Mouse (Mus musculus) layer of hippocampus, adult 8-10 months (tissue): ENCODE data around the gene Tmem63a. TPM values are rescaled to one million over a fixed set of nuclear protein-coding genes. Genes with fewer than 3 reads are reported as not detected.

Experiments
- DNase-seq, 2 experiments: peaks; one replicate each; pipeline ENCODE4 v3.0.0; 2022; ENCODE audit warnings: low spot score in 2 of 2
- total RNA-seq, 4 experiments: library from RNA; stranded (reverse); gene quantifications; 2 replicates each; pipeline ENCODE4 v1.2.4; 2022

The Tmem63a gene
- total RNA-seq, 4 experiments from 2014 or later, result 25.6 to 39.3 (median 29.1) TPM

DNA sequence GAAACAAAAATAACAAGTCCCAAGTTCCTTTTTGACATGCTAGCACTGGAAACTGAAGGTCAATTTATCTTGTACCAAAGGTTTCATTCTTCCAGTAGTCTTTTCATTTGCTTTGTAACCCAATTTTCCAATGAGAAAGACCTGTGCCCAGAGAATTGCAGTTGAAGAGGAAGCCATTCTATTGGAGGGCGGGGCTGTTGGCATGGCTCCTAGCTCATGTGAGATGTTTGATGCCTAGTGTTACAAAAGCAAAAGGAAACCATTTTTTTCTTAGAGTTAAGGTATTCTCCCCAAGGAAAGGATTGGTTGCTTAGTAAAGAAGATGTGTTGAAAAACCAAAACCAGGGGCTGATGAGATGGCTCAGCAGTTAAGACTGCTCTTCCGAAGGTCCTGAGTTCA lies 66.1 kb downstream of the Tmem63a start:
- no peak for DNase-seq

DNA sequence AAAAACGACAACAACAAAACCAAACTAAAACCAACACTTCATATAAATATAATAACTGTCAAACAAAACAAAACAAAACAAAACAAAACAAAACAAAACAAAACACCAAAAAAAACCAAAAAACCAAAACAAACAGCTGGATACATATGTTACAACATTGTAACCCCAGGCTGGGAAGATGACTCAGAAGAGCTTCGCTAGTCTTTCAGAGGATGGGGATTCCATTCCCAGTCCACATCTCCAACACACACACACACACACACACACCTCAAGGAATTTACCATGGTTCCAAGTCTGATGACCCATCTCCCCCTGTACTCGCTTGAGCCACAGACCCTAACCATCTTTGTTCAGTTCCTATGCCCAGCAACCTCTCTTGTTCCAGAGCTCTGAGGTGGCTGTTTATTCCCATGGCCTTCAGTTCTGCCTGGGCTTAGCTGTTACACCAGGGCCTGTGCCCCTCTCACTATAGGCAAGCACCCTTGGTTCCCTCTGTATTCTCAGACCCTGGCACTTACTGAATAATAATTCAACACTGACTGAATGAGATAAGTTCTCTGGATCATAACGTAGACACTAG lies 67.0 kb downstream of the Tmem63a start:
- DNase-seq, result no peak

DNA sequence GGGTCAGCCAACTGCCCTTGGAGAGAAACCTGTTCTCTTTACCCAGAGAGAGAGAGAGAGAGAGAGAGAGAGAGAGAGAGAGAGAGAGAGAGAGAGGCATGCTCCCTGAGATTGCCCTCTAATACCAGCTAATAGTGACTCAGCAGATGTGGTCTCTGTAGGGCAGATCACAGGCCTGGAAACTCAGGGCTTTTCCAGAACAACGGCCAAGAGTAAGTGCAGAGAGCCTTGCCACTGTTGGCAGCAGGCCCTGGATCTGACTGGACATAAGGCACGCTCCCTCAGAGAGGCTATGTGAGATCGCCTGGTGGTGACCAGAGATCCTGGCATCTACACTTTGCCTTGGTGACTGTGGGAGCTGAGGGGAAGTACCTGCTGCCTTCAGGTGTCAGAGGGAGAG lies 67.6 kb downstream of the Tmem63a start:
- DNase-seq, result no peak

DNA sequence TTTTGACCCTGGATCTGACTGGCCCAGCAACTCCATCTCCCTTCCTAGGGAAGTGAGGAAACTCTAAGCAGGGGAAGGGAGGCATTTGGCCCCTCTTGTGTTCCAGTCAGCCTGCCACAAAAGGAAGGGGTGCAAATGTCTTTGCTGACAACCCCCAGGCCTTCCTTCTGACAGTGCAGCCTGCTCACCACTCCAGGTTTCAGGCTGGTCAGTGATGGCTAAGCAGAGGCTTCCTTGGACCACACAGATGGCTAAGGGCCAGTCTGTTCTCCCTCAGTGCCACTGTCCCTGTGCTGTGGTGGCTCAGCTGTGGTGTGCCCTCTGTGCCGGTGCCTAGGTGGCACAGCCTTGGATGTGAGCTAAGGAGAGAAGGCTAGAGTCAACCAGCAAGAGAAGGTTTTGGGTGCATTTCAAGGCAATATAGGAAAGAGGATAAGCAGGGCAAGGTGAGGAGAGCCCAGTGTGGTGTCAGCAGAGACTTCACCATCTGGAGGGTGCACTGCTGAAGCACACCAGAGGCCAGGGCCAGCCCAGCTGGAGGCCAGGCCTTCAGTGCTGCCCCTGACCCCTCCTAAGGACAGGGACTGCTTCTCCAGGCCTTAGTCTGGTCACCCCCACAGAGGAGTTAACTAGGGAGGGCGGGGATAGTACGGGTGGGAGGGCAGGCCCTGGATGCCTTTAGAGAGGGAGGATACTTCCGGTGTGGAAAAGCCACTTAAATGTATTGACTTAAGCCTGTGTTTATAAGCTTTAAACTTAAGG lies 68.2 kb downstream of the Tmem63a start:
- DNase-seq, result no peak

DNA sequence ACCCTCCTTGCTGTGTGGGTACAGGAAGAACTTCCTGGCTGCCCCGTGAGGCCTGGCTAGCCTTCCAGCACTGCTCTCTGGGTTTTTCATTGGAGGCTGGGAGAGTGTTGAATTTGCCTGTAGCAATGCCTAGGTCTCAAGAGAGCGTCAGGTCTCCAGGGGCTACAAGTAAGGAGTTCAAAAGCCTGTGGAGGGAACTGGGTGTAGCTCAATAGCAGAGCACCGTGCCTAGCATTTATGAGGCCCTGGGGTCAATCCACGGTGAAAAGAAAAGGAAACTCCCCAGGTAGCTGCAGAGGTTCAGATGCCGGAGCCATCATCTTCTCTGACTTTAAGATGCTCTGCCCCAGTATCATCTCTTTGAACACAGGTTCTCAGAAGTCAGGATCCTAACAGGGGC lies 69.5 kb downstream of the Tmem63a start:
- no peak for DNase-seq

DNA sequence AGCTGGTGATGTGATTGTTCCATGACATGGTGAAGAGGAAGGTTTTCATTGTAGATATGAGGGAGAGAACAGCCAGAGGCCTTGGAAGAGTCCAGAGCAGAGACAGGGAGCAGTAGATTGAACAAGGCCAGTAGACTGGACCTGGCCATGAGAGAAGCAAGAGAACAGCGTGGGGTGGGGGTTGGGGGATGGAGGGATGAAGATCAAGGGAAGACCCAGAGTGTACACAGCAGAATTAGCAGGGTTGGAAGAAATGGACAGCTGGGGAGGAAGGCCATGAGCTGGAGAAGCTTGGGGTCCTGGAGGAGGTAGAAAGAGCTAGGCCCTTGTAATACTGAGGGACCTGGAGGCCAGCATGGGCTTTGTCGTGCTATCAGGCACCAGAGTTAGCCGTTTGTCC lies 70.3 kb downstream of the Tmem63a start:
- no peak for DNase-seq

DNA sequence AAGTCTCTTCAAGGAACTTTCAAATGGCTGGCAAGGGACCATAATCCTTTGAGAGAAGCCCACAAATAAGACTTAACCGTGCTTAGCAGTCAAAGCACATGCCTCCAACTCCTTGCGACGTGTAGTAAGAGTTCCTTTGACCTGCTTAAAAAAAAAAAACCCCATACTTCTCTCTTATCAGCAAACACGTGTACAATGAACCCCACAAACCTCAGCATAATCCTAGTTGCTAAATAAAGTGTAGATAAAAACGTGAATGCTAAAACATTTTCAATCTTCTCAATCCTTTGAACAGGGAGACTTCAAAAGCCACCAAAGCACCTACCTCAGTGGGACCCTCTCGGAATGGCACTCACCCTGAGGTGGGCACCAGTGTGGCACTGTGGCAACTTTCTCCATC lies 71.3 kb downstream of the Tmem63a start:
- no peak for DNase-seq

DNA sequence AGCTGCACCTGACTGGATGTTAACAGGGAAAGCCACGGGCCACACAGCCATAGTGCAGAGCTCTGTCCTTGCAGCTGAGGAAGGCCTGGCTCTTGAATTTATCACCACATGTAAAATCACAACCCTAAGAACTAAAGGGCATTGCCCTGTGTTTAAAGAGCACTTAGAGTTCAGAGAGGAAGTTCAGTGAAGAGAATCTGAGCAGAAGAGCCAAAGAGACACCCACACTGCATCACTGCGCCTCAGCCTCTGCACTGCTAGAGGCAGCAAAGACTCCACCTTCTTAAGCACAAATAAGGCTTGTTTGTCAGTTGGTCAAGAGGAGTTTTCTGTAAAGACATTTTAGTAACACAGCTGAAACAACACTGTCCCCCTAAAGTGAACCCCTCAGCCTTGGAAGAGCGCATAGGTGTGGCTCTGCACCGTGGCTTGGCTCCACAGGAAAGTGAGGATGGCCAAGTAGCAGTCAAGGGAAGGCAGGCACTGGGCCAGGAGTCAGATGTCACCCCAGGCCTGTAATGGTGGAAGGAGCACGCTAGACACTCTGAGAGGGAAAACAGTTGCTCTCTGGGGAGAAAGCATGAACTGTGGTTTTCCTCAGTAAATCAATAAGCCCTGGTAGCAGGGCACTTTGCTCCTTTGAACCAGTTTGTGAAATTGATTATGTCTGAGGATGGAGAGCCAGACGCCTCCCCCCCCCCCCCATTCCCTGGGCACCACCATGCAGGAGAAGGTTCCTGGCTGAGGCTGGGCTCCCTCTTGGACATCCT lies 72.8 kb downstream of the Tmem63a start:
- DNase-seq, result no peak

DNA sequence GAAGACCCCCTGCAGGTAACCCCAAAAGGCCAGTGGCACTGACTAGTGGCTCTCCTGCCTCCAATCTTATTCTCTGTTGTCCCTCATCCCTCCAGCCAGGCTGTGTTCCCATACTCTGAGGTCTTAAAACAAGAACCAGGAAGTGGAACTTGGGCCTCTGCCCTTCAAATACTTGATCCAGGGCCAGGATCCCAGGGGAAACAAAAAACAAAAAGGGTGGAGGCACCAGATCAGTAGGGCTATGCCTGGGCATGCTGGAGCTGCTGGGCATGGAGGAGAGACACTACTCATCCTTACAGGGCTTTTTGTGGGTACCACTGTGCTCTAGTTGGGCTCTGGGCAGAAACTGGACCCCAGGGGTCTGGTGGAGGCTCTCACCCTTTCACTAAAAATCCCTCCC lies 73.4 kb downstream of the Tmem63a start:
- DNase-seq, result peak; percentile 24 to 41

DNA sequence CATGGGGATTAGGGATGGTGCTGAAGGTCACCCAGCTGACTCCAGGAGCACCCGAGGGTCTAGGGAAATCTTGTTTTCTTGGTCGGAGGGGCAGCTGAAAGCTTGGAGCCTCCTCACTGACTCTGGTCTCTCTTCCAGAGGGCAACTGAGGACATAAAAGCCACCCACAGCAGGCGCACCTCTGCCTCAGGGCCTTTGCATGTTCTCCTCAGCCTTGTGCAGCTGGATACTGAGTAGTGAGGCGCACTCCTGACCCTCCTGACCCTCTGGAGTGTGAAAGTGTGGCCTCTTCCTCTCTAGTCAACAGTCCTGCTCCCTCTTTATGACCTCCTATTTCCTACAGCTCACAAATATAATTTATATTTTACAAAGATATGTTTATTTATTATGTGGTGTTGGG lies 73.9 kb downstream of the Tmem63a start:
- DNase-seq, result no peak

DNA sequence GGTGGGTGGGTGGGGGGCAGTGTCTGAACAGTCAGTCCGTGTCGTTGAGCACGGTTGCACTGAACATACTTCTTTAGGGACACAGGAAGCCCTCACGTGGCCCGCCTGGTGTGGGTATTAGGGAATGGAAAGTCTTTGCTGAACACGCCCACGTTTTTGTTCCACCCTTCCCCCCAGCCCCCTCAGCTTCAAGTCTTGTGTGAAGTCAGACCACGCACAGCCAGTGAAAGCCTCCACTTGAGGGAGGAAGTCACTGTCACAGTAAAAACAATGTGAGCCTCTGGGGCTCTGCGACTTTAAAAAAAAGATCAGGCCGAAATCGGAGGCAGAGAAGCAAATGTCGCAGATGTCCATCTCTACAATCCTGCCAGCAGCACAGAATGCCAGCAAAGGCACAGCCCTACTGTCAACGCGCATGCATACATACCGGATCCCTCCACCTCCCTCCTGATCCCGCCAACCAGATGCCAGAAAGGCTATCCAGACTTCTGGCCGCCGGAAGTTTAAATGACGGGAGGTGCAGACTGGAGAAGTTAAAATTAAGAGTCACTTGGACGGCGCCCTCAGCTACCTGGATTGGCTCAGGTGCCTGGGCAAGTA lies 74.5 kb downstream of the Tmem63a start:
- DNase-seq, result peak; percentile 45 to 48

DNA sequence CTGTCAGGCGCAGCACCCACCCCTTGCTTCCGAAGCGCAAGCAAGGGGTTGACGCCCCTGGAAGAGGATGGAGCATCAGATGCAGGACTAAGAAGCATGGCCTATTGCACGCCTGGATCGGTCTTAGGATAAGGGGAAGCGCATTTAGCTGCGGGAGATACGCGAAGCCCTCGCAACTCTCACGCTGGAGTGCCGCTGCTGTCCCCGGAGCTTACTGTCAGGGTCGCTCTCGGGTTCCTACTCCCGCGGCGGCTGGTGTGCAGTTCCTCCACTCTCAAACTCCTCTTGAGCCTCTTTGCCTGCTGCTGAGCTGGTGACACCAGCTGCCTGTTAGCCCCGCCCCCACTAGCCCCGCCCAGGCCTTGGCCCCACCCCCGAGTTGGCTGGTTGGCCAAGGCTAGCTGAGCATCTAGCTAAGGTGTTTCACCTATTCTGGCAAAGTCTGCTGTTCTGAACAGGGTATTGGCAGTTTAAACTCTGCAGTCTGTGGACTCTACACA lies 75.1 kb downstream of the Tmem63a start:
- peak; percentile 57 to 65 for DNase-seq

DNA sequence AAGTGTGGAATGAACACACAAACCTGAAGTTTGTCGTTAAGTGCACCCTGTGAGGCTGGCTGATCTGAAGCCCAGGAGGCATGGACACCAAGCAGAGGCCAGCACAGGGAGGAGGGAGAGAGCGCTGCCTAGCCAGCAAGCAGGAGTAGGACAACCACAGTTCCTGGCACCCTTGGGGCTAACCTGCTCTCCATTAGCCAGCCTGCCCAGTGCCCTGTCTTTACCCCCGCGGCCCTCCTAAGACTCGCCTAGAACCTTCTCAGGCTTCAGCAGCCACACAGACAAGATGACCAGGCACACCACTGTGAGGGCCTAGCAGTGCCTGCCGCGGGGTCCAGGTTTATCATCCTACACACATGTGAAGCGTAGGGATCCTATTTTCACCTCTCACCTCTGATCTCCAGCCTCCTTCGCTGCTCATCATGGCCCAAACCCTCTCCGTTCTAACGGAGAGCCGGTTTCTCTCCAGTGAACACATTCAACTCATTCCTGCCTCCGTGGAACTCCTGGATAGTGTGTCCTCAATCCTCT lies 75.8 kb downstream of the Tmem63a start:
- no peak for DNase-seq

DNA sequence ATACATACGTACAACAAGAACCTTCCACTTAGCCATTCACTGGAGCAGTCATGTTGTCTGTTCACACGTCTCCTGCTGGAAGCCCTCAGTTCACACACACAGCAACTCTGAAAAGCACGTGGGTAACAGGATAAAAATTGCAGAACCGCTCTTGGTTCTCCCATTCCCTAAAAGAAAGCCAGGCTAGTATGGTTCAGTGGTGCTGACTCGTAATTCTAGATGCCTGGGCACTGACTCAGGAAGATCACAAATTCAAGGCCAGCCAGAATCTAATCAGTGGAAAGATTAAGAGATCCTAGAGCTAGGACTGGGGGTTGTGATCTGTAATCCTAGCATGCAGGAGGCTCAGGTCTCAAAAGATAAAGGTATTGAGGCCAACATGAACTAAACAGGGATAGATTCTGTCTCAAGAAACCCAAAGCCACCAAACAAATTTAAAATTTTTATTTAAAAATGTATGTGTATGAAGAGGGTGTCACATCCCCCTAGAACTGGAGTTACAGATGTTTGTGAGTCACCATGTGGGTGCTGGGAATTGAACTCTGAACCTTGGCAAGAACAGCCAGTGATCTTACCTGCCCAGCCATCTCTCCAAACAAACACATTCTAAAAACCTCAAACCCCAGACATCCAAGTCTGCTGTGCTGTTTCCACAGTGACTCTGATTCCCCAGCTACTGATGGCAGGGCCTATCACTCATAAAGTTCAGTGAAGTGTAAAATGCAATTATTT lies 78.8 kb downstream of the Tmem63a start, which contains the start of gene Ephx1:
Gene Ephx1, minus strand, starts transcription at position 149 of the 732 bp plus-strand sequence.
- DNase-seq, result no peak

DNA sequence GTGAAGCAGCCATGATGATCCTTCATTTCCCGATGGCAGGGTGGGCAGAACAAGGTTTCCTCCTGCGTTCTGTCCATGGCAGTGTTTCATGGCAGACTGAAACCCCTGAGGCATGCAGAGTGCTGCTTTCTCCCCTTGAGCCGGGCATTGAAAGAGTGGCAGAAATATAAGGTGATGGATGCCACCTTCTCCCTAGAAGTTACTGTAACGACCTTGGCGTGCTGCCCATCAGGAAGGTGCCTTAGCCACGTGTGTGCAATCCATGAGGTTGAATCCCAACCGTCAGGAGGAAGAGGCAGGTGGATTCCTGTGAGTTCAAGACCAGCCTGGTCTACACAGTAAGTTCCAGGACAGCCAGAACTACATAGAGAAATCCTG lies 79.3 kb downstream of the Tmem63a start:
- DNase-seq, result no peak

DNA sequence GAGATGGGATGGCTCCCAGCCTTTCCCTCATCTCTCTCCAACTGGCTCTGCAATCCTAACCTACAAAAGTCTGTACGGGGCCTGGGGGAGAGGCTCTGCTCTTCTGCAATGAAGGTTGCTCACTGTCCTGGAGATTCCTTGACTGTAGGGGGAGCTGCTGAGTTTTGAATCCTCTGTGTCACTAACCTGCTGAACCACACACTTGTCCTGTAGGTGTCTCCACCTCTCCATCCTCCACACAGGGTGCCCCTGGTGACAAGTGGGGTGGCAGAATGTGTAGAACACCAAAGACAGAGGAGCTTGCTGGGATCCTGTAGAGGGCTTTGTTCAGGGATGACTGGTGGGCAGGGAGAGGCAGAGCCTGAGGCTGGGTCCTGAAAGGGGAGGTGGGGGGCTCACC lies 80.1 kb downstream of the Tmem63a start:
- DNase-seq, result peak in 1 of 2 experiments; percentile 42

Other genes with a start within 250 kb of the Tmem63a start
- not detected for gene Mixl1, start 245.3 kb upstream of the Tmem63a start, total RNA-seq
- gene Acbd3, start 216.3 kb upstream of the Tmem63a start, total RNA-seq, result 10 to 100 TPM; 32.5 to 36.3 (median 34.8) TPM
- gene H3f3a, start 128.4 kb upstream of the Tmem63a start, total RNA-seq, result 100 to 1,000 TPM; 296 to 316 (median 303) TPM
- 10 to 100 TPM; 22.3 to 24.9 (median 22.6) TPM for gene Sde2, start 91.2 kb upstream of the Tmem63a start, total RNA-seq
- gene Lefty2, start 49.2 kb upstream of the Tmem63a start, total RNA-seq, result 1 to 10 TPM in 2 of 4 experiments, under 1 TPM in 2; 0.68 to 3.4 (median 1.7) TPM
- gene Pycr2, start 38.1 kb upstream of the Tmem63a start, total RNA-seq, result 10 to 100 TPM; 36.2 to 39.7 (median 39.3) TPM
- gene Lefty1, start 7.3 kb upstream of the Tmem63a start, total RNA-seq, result 1 to 10 TPM; 6.6 to 8.4 (median 7.8) TPM
- gene Ephx1, start 78.6 kb downstream of the Tmem63a start, total RNA-seq, result 10 to 100 TPM; 31.7 to 53.2 (median 43.4) TPM
- under 1 TPM in 1 of 4 experiments, not detected in 3; 0.16 TPM for gene 9130409I23Rik, start 108.9 kb downstream of the Tmem63a start, total RNA-seq
- gene Nvl, start 201.9 kb downstream of the Tmem63a start, total RNA-seq, result 10 to 100 TPM; 31.7 to 44.4 (median 37.4) TPM
- 10 to 100 TPM; 27.8 to 32.6 (median 29.1) TPM for gene Cnih4, start 202.3 kb downstream of the Tmem63a start, total RNA-seq